In genomic region chr5:139345364-139345714, GRCm38 (mm10) we compare ENCODE assay signal across 8 mouse cellular contexts. TPM values are rescaled to one million over a fixed set of nuclear protein-coding genes. Genes with fewer than 3 reads are reported as not detected.
A peak's percentile ranks its signal among the peaks of the same experiment; 100 is the strongest.
DNase-seq lines count a peak whose midpoint lies in the region; ATAC-seq and TF ChIP-seq lines count a peak whose summit lies in the region.

No protein-coding gene starts in this region.

- H3K36me3 ChIP-seq in heart, embryonic 14.5 days (ENCODE audit: control insufficient read depth, insufficient read depth, low read length) = peaks cover 25% of the 10 kb centered on the region
- no peaks in the 10 kb centered on the region; a peak in 1 of 4 replicates for H3K36me3 ChIP-seq in MEL (ENCODE audit: control insufficient read depth in 1 of 2, insufficient read depth in 2 of 2, low read length in 2 of 2)
- H3K36me3 ChIP-seq in hindbrain, embryonic 13.5 days = peaks cover 25% of the 10 kb centered on the region
- peaks cover 23% of the 10 kb centered on the region for H3K36me3 ChIP-seq in midbrain, embryonic 12.5 days
- peaks cover 10% of the 10 kb centered on the region for H3K36me3 ChIP-seq in thymus, adult 2 months (ENCODE audit: control insufficient read depth, insufficient read depth, low read length)

- H3K9ac ChIP-seq in heart, embryonic 14.5 days (ENCODE audit: low read length) = peak overlapping the region; percentile 18; the same call in 1 of the 2 replicates
- peak overlapping the region; percentile 30 for H3K9ac ChIP-seq in MEL (ENCODE audit: control insufficient read depth, low read depth, low read length, poor library complexity, severe bottlenecking)
- peak overlapping the region; percentile 88 for H3K9ac ChIP-seq in hindbrain, embryonic 13.5 days
- H3K9ac ChIP-seq in midbrain, embryonic 12.5 days (replicated peaks) = peak overlapping the region; percentile 28

- no peak for TF ChIP-seq RAD21 in MEL (IDR thresholded peaks at IDR 0.05; ENCODE audit: low read depth, low read length)

- DNase-seq in heart, postnatal 25 days (ENCODE audit: low spot score) = no peak
- no peak for DNase-seq in MEL (ENCODE audit: low read depth, low spot score)
- no peak for DNase-seq in gastrocnemius, postnatal 4 days (ENCODE audit: low spot score in 2 of 2)
- DNase-seq in thymus, adult 2 months = no peak
- DNase-seq in thymus, postnatal 36 days = no peak

- H3K27ac ChIP-seq in heart, embryonic 14.5 days (replicated peaks in 1 of 2; ENCODE audit: control insufficient read depth in 1 of 2, insufficient read depth in 1 of 2, low read depth in 2 of 2, low read length in 2 of 2) = no peak overlapping the region
- no peak overlapping the region for H3K27ac ChIP-seq in MEL (ENCODE audit: control insufficient read depth, low read depth, low read length)
- H3K27ac ChIP-seq in hindbrain, embryonic 13.5 days = peak overlapping the region; percentile 49; the same call in 1 of the 2 replicates
- no peak overlapping the region for H3K27ac ChIP-seq in midbrain, embryonic 12.5 days (replicated peaks)
- no peak overlapping the region for H3K27ac ChIP-seq in thymus, adult 2 months (ENCODE audit: control insufficient read depth, insufficient read depth, low read length)

- TF ChIP-seq POLR2A in MEL (IDR thresholded peaks at IDR 0.05; ENCODE audit: control insufficient read depth in 1 of 2, insufficient read depth in 1 of 2, low read depth in 1 of 2, low read length in 2 of 2, poor library complexity in 1 of 2) = no peak
- no peak for TF ChIP-seq POLR2A in thymus, adult 2 months (IDR thresholded peaks at IDR 0.05; ENCODE audit: control insufficient read depth, extremely low read depth, insufficient read depth, low read length, poor library complexity)

- H3K79me2 ChIP-seq in MEL (ENCODE audit: control insufficient read depth, insufficient read depth, low read length, poor library complexity) = peaks cover 17% of the 10 kb centered on the region

- no peak for ATAC-seq in heart, embryonic 14.5 days (ENCODE audit: insufficient number of reproducible peaks, insufficient read depth, low FRiP score, low read depth)
- ATAC-seq in hindbrain, embryonic 13.5 days (ENCODE audit: low FRiP score) = peak; percentile 36
- ATAC-seq in midbrain, embryonic 12.5 days (ENCODE audit: low FRiP score, low read depth) = peak; percentile 41; the same call in 1 of the 2 replicates

- H3K4me2 ChIP-seq in heart, embryonic 14.5 days (ENCODE audit: low read length) = peak overlapping the region; percentile 97
- peak overlapping the region; percentile 96 for H3K4me2 ChIP-seq in hindbrain, embryonic 13.5 days
- H3K4me2 ChIP-seq in midbrain, embryonic 12.5 days (replicated peaks) = peak overlapping the region; percentile 96

- WGBS in heart, embryonic 14.5 days = 9% methylated on average over 5 of the region's 5 CpGs
- 11% methylated on average over 5 of the region's 5 CpGs for WGBS in hindbrain, embryonic 13.5 days
- WGBS in midbrain, embryonic 12.5 days = 13% methylated on average over 5 of the region's 5 CpGs
- WGBS in thymus, adult 2 months = 15% methylated on average over 5 of the region's 5 CpGs

- intact Hi-C loops in heart, postnatal 25 days (cut with DNase I) = no loop called here

- no peak for TF ChIP-seq CTCF in MEL (IDR thresholded peaks at IDR 0.05 in 2 of 3, conservative IDR thresholded peaks at IDR 0.05 in 1 of 3; ENCODE audit: control insufficient read depth in 1 of 3, insufficient read depth in 1 of 3, low read depth in 2 of 3, low read length in 3 of 3, poor library complexity in 1 of 3, severe bottlenecking in 1 of 3)
- TF ChIP-seq CTCF in thymus, adult 2 months (IDR thresholded peaks at IDR 0.05; ENCODE audit: borderline replicate concordance, control insufficient read depth, extremely low read depth, insufficient read depth, low read length, poor library complexity) = no peak

- peak overlapping the region; percentile 37 to 85 for H3K4me3 ChIP-seq in heart, embryonic 14.5 days (ENCODE audit: control insufficient read depth in 1 of 2, insufficient read depth in 1 of 2, low read depth in 1 of 2, low read length in 2 of 2)
- H3K4me3 ChIP-seq in MEL (ENCODE audit: control insufficient read depth in 1 of 2, insufficient read depth in 1 of 2, low read depth in 2 of 2, low read length in 2 of 2) = peak overlapping the region; percentile 45 to 54
- H3K4me3 ChIP-seq in hindbrain, embryonic 13.5 days = peak overlapping the region; percentile 68
- peak overlapping the region; percentile 85 for H3K4me3 ChIP-seq in midbrain, embryonic 12.5 days
- H3K4me3 ChIP-seq in thymus, adult 2 months (ENCODE audit: control insufficient read depth, insufficient read depth, low read length) = no peak overlapping the region

- peaks cover 9 to 14% of the 10 kb centered on the region in 2 experiments for H3K4me1 ChIP-seq in heart, embryonic 14.5 days (ENCODE audit: control insufficient read depth in 2 of 2, insufficient read depth in 2 of 2, low read length in 2 of 2)
- H3K4me1 ChIP-seq in MEL (ENCODE audit: control insufficient read depth in 1 of 2, insufficient read depth in 2 of 2, low read length in 2 of 2) = peaks cover 0 to 5% of the 10 kb centered on the region in 2 experiments; a peak in 1 of 4 replicates
- H3K4me1 ChIP-seq in hindbrain, embryonic 13.5 days (replicated peaks) = peaks cover 27% of the 10 kb centered on the region
- H3K4me1 ChIP-seq in midbrain, embryonic 12.5 days = peaks cover 17% of the 10 kb centered on the region
- peaks cover 14% of the 10 kb centered on the region for H3K4me1 ChIP-seq in thymus, adult 2 months (replicated peaks; ENCODE audit: control insufficient read depth, insufficient read depth, low read length)

- 0 out of 2 replicates have a peak, but pooled peaks cover 12% of the 10 kb centered on the region for H3K27me3 ChIP-seq in heart, embryonic 14.5 days (ENCODE audit: control insufficient read depth, insufficient read depth, low read length)
- no peaks in the 10 kb centered on the region for H3K27me3 ChIP-seq in MEL (ENCODE audit: control insufficient read depth in 1 of 2, insufficient read depth in 2 of 2, low read length in 2 of 2)
- H3K27me3 ChIP-seq in hindbrain, embryonic 13.5 days = peaks cover 17% of the 10 kb centered on the region
- H3K27me3 ChIP-seq in midbrain, embryonic 12.5 days = 0 out of 2 replicates have a peak, but pooled peaks cover 9% of the 10 kb centered on the region
- no peaks in the 10 kb centered on the region for H3K27me3 ChIP-seq in thymus, adult 2 months (ENCODE audit: control insufficient read depth, insufficient read depth, low read length)

- TF ChIP-seq EP300 in MEL (IDR thresholded peaks at IDR 0.05; ENCODE audit: low read depth in 1 of 2, low read length in 2 of 2) = no peak

- H3K9me3 ChIP-seq in heart, embryonic 14.5 days (ENCODE audit: control insufficient read depth, low read length) = no peaks in the 10 kb centered on the region
- H3K9me3 ChIP-seq in MEL (replicated peaks; ENCODE audit: insufficient read depth, low read length) = no peaks in the 10 kb centered on the region
- H3K9me3 ChIP-seq in hindbrain, embryonic 13.5 days = no peaks in the 10 kb centered on the region
- no peaks in the 10 kb centered on the region for H3K9me3 ChIP-seq in midbrain, embryonic 12.5 days

RNA-seq across cellular contexts. Expression of gene Cox19, which starts 5.9 kb away (rescaled TPM):
- polyA plus RNA-seq in heart, embryonic 14.5 days (2014; fragmentation: Nextera tagmentation; extraction: Ambion mirVana) = 89.4 and 91.8 TPM in 2 replicates
- total RNA-seq in heart, postnatal 25 days (2021) = 10 to 100 TPM; 82.2 to 91.1 TPM
- total RNA-seq in MEL (2012; rRNA removed) = 49.1 and 53.0 TPM in 2 replicates
- 10 to 100 TPM in 1 of 2 experiments, not detected in 1; 73.2 TPM for polyA plus RNA-seq in MEL (2012; ENCODE audit: insufficient read depth in 1 of 2, insufficient read length in 2 of 2, low read depth in 1 of 2, low replicate concordance in 2 of 2, missing spikeins in 1 of 2)
- 116 and 124 TPM in 2 replicates for polyA plus RNA-seq in hindbrain, embryonic 13.5 days (2015; fragmentation: Nextera tagmentation; extraction: Ambion mirVana)
- polyA plus RNA-seq in midbrain, embryonic 12.5 days (2016; fragmentation: Nextera tagmentation; extraction: Ambion mirVana) = 121 and 125 TPM in 2 replicates
- total RNA-seq in gastrocnemius, postnatal 4 days (2021) = 10 to 100 TPM; 58.0 to 61.4 TPM
- 84.7 and 99.2 TPM in 2 replicates for polyA plus RNA-seq in thymus, adult 2 months (2012; rRNA removed)

RNA-seq across cellular contexts. Expression of gene Cyp2w1, which starts 7.1 kb away (rescaled TPM):
- not detected in 2 replicates for polyA plus RNA-seq in heart, embryonic 14.5 days (2014; fragmentation: Nextera tagmentation; extraction: Ambion mirVana)
- not detected for total RNA-seq in heart, postnatal 25 days (2021)
- not detected in 2 replicates for total RNA-seq in MEL (2012; rRNA removed)
- polyA plus RNA-seq in MEL (2012; ENCODE audit: insufficient read depth in 1 of 2, insufficient read length in 2 of 2, low read depth in 1 of 2, low replicate concordance in 2 of 2, missing spikeins in 1 of 2) = not detected
- polyA plus RNA-seq in hindbrain, embryonic 13.5 days (2015; fragmentation: Nextera tagmentation; extraction: Ambion mirVana) = not detected in 2 replicates
- 0.20 and 0.64 TPM in 2 replicates for polyA plus RNA-seq in midbrain, embryonic 12.5 days (2016; fragmentation: Nextera tagmentation; extraction: Ambion mirVana)
- total RNA-seq in gastrocnemius, postnatal 4 days (2021) = not detected
- polyA plus RNA-seq in thymus, adult 2 months (2012; rRNA removed) = 0.20 and 1.2 TPM in 2 replicates

RNA-seq across cellular contexts. Expression of gene Adap1, which starts 19.9 kb away (rescaled TPM):
- polyA plus RNA-seq in heart, embryonic 14.5 days (2014; fragmentation: Nextera tagmentation; extraction: Ambion mirVana) = 1.8 and 2.3 TPM in 2 replicates
- total RNA-seq in heart, postnatal 25 days (2021) = 1 to 10 TPM; 1.4 to 1.5 TPM
- total RNA-seq in MEL (2012; rRNA removed) = 38.3 and 52.9 TPM in 2 replicates
- polyA plus RNA-seq in MEL (2012; ENCODE audit: insufficient read depth in 1 of 2, insufficient read length in 2 of 2, low read depth in 1 of 2, low replicate concordance in 2 of 2, missing spikeins in 1 of 2) = 10 to 100 TPM in 1 of 2 experiments, not detected in 1; 59.8 TPM
- polyA plus RNA-seq in hindbrain, embryonic 13.5 days (2015; fragmentation: Nextera tagmentation; extraction: Ambion mirVana) = 24.9 and 26.5 TPM in 2 replicates
- polyA plus RNA-seq in midbrain, embryonic 12.5 days (2016; fragmentation: Nextera tagmentation; extraction: Ambion mirVana) = 4.5 and 4.7 TPM in 2 replicates
- total RNA-seq in gastrocnemius, postnatal 4 days (2021) = 1 to 10 TPM; 5.4 to 6.9 TPM
- 13.1 and 15.5 TPM in 2 replicates for polyA plus RNA-seq in thymus, adult 2 months (2012; rRNA removed)

RNA-seq across cellular contexts. Expression of gene Gpr146, which starts 32.2 kb away (rescaled TPM):
- 9.3 and 9.5 TPM in 2 replicates for polyA plus RNA-seq in heart, embryonic 14.5 days (2014; fragmentation: Nextera tagmentation; extraction: Ambion mirVana)
- 10 to 100 TPM; 35.3 to 58.5 TPM for total RNA-seq in heart, postnatal 25 days (2021)
- 0.92 and 2.1 TPM in 2 replicates for total RNA-seq in MEL (2012; rRNA removed)
- polyA plus RNA-seq in MEL (2012; ENCODE audit: insufficient read depth in 1 of 2, insufficient read length in 2 of 2, low read depth in 1 of 2, low replicate concordance in 2 of 2, missing spikeins in 1 of 2) = 1 to 10 TPM in 1 of 2 experiments, not detected in 1; 4.5 TPM
- polyA plus RNA-seq in hindbrain, embryonic 13.5 days (2015; fragmentation: Nextera tagmentation; extraction: Ambion mirVana) = 1.6 and 2.4 TPM in 2 replicates
- 1.8 and 2.6 TPM in 2 replicates for polyA plus RNA-seq in midbrain, embryonic 12.5 days (2016; fragmentation: Nextera tagmentation; extraction: Ambion mirVana)
- 10 to 100 TPM in 1 of 2 experiments, 1 to 10 TPM in 1; 8.8 to 10.2 TPM for total RNA-seq in gastrocnemius, postnatal 4 days (2021)
- polyA plus RNA-seq in thymus, adult 2 months (2012; rRNA removed) = 33.9 and 40.1 TPM in 2 replicates

RNA-seq across cellular contexts. Expression of gene C130050O18Rik, which starts 59.7 kb away (rescaled TPM):
- 0.32 and 0.36 TPM in 2 replicates for polyA plus RNA-seq in heart, embryonic 14.5 days (2014; fragmentation: Nextera tagmentation; extraction: Ambion mirVana)
- under 1 TPM; 0.70 to 0.78 TPM for total RNA-seq in heart, postnatal 25 days (2021)
- 0.10 and 0.12 TPM in 2 replicates for total RNA-seq in MEL (2012; rRNA removed)
- under 1 TPM in 1 of 2 experiments, not detected in 1; 0.21 TPM for polyA plus RNA-seq in MEL (2012; ENCODE audit: insufficient read depth in 1 of 2, insufficient read length in 2 of 2, low read depth in 1 of 2, low replicate concordance in 2 of 2, missing spikeins in 1 of 2)
- polyA plus RNA-seq in hindbrain, embryonic 13.5 days (2015; fragmentation: Nextera tagmentation; extraction: Ambion mirVana) = 0.13 and 0.22 TPM in 2 replicates
- polyA plus RNA-seq in midbrain, embryonic 12.5 days (2016; fragmentation: Nextera tagmentation; extraction: Ambion mirVana) = 0.22 and 0.36 TPM in 2 replicates
- under 1 TPM; 0.80 to 0.88 TPM for total RNA-seq in gastrocnemius, postnatal 4 days (2021)
- 1.5 and 2.1 TPM in 2 replicates for polyA plus RNA-seq in thymus, adult 2 months (2012; rRNA removed)

Comparison
In these comparisons a context has a peak if more than half of its experiments do, and no peak if none do; other contexts are left out.
1. H3K9ac ChIP-seq: peak in every context shown above with its lines; median percentile 88 in hindbrain, embryonic 13.5 days; 30 in MEL; 28 in midbrain, embryonic 12.5 days; 18 in heart, embryonic 14.5 days.